Mouse (Mus musculus) heart, postnatal 0 days (tissue): Measurements from ENCODE around the gene Ntrk3. TPM values are rescaled to one million over a fixed set of nuclear protein-coding genes. Genes with fewer than 3 reads are reported as not detected.

ENCODE experiments used
- ATAC-seq: fragments of 200-750 bp; cut with Nextera tagmentation; 2 replicates; pipeline ENCODE4 v1.8.0; 2017; ENCODE audit warnings: low read depth, moderate number of reproducible peaks, moderate library complexity; ENCODE audit not compliant: insufficient read depth
- DNase-seq: peaks from one replicate; pipeline ENCODE4 v3.0.0-alpha.2; 2016; ENCODE audit warnings: low spot score
- H3K27ac ChIP-seq: fragments of 300-500 bp; sonication (generic); 2 replicates; pipeline ENCODE4 v1.5.1; 2014; ENCODE audit warnings: low read depth, mild to moderate bottlenecking
- H3K27me3 ChIP-seq: fragments of 300-500 bp; sonication (generic); 2 replicates; pipeline ENCODE4 v1.6.1; 2014; ENCODE audit warnings: low read length, mixed read lengths; ENCODE audit not compliant: control insufficient read depth, insufficient read depth
- H3K36me3 ChIP-seq: fragments of 300-500 bp; sonication (generic); replicated peaks from 2 replicates; pipeline ENCODE4 v1.6.1; 2014; ENCODE audit warnings: low read length, mixed read lengths; ENCODE audit not compliant: control insufficient read depth, insufficient read depth
- H3K4me1 ChIP-seq: fragments of 300-500 bp; sonication (generic); 2 replicates; pipeline ENCODE4 v1.6.1; 2014; ENCODE audit warnings: antibody characterized with exemption; ENCODE audit not compliant: control insufficient read depth, insufficient read depth
- H3K4me2 ChIP-seq: fragments of 300-500 bp; sonication (generic); 2 replicates; pipeline ENCODE4 v1.6.1; 2014; ENCODE audit warnings: low read depth, mild to moderate bottlenecking, low read length, moderate library complexity
- H3K4me3 ChIP-seq: fragments of 300-500 bp; sonication (generic); 2 replicates; pipeline ENCODE4 v1.5.1; 2014; ENCODE audit warnings: low read depth, low read length
- H3K9ac ChIP-seq: fragments of 300-500 bp; sonication (generic); replicated peaks from 2 replicates; pipeline ENCODE4 v1.6.1; 2014; ENCODE audit warnings: low read depth, low read length, mixed read lengths
- H3K9me3 ChIP-seq: fragments of 300-500 bp; sonication (generic); replicated peaks from 2 replicates; pipeline ENCODE4 v1.6.1; 2016; ENCODE audit warnings: low read length; ENCODE audit not compliant: control insufficient read depth
- CTCF ChIP-seq: IDR thresholded peaks from 2 replicates; pipeline ENCODE4 v1.5.1; 2016; ENCODE audit warnings: antibody characterized with exemption, control low read depth, low read depth
- EP300 ChIP-seq: IDR thresholded peaks from 2 replicates; pipeline ENCODE4 v1.6.1; 2016; ENCODE audit warnings: antibody characterized with exemption, low read depth
- WGBS: fragments of 180-500 bp; shearing (Covaris S2); extraction: QIAGEN DNeasy Blood & Tissue Kit; methylation state at CpG from one replicate; pipeline ENCODE4 v1.1.7; 2014; 5-methylcytosine and 5-hydroxymethylcytosine counted together
- polyA plus RNA-seq: library from polyadenylated mRNA; unstranded; fragments of >200 nt; fragmentation: Nextera tagmentation; extraction: Ambion mirVana; gene quantifications from 2 replicates; pipeline ENCODE4 v1.2.1, GENCODE M21; 2015
- total RNA-seq: library from RNA; depleted of rRNA; stranded (reverse); fragments of >200 nt; gene quantifications from 2 replicates; pipeline ENCODE4 v1.2.3, GENCODE M21; 2014; ENCODE audit warnings: low replicate concordance

The Ntrk3 gene
- total and polyA plus RNA-seq, 2 experiments from 2014 or later: 1.1 to 4.2 TPM

DNA sequence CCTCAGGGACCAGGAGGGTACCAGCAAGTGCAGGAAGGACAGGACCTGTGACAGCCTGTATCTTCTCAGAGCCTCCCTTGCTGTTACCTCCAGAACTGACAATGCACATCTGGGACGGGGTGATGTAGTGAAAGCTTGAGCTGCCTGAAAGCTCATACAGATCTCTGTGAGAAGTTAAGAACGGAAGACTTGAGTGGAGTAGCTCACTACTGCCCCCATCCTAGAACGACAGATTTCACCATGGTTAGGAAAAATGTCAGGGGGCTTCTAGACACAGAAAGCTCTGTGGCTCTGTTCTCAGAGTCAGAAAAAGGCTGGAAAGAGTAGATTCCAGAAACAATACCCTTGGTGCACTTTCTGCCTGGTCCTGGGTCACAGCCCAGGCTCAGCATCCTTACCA, 153.3 kb downstream of the Ntrk3 start:
- H3K27ac ChIP-seq: no peak overlapping the region
- TF ChIP-seq CTCF (no peak), EP300 (no peak)
- ATAC-seq: no peak
- no peak overlapping the region for H3K9ac ChIP-seq
- H3K36me3 ChIP-seq: no peaks in the 10 kb centered on the region
- no peak for DNase-seq
- H3K4me1 ChIP-seq: no peaks in the 10 kb centered on the region
- H3K9me3 ChIP-seq: no peaks in the 10 kb centered on the region
- 8% methylated on average over 3 of the region's 3 CpGs for WGBS
- H3K4me2 ChIP-seq: no peak overlapping the region
- H3K27me3 ChIP-seq: peaks cover 55% of the 10 kb centered on the region
- no peak overlapping the region for H3K4me3 ChIP-seq

DNA sequence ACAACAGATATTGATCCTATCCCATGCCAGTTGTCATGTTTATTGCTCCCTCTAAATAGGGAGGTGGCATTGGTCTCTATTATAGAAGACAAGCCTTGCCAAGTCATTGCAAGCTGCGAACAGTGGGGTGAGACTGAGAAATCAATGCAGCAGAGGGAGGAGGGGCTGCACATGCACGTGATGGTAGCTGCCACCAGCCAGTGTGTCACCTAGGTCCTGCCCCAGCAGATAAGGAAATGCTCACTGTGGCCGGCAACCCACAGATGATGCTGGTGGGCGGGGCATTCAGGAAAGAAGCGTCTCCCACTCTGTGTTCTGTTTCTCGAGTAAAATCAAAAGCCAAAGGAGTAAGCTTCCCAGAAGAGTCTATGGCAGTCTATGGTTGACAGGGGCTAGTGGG, 154.1 kb downstream of the Ntrk3 start:
- Histone ChIP-seq H3K4me1 (no peaks in the 10 kb centered on the region), H3K9ac (no peak overlapping the region), H3K36me3 (no peaks in the 10 kb centered on the region), H3K4me3 (no peak overlapping the region), H3K27ac (no peak overlapping the region), H3K4me2 (no peak overlapping the region), H3K27me3 (peaks cover 63% of the 10 kb centered on the region), H3K9me3 (no peaks in the 10 kb centered on the region)
- 39% methylated on average over 6 of the region's 6 CpGs for WGBS
- TF ChIP-seq EP300 (no peak), CTCF (no peak)
- ATAC-seq (no peak), DNase-seq (no peak)

DNA sequence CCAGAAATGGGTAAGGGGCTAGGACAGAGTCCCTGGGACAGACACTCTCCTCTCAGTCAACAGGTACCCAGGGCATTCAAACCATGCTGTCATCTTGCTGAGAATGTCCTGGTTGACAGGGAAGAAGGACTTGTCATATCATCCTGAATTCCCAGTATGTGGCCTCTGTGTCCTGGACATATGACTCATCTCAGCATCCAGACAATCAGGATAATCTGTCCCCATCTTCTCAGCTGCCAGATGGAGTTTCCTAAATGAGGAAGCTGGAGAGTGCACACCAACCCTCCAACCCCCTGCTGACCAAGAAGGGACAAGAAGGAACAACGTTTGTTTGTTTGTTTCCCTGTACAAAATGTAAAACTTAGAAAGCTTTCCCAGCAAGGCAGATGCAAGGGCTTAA, 156.5 kb downstream of the Ntrk3 start:
- 0 out of 2 replicates have a peak, but pooled peaks cover 6% of the 10 kb centered on the region for H3K4me1 ChIP-seq
- H3K4me3 ChIP-seq: no peak overlapping the region
- TF ChIP-seq CTCF (no peak), EP300 (no peak)
- DNase-seq (no peak), ATAC-seq (no peak)
- no peak overlapping the region for H3K9ac ChIP-seq
- H3K4me2 ChIP-seq: no peak overlapping the region
- no peak overlapping the region for H3K27ac ChIP-seq
- H3K27me3 ChIP-seq: peaks cover 85% of the 10 kb centered on the region
- H3K9me3 ChIP-seq: no peaks in the 10 kb centered on the region
- H3K36me3 ChIP-seq: no peaks in the 10 kb centered on the region
- WGBS: 13% methylated on average over 1 of the region's 1 CpGs

DNA sequence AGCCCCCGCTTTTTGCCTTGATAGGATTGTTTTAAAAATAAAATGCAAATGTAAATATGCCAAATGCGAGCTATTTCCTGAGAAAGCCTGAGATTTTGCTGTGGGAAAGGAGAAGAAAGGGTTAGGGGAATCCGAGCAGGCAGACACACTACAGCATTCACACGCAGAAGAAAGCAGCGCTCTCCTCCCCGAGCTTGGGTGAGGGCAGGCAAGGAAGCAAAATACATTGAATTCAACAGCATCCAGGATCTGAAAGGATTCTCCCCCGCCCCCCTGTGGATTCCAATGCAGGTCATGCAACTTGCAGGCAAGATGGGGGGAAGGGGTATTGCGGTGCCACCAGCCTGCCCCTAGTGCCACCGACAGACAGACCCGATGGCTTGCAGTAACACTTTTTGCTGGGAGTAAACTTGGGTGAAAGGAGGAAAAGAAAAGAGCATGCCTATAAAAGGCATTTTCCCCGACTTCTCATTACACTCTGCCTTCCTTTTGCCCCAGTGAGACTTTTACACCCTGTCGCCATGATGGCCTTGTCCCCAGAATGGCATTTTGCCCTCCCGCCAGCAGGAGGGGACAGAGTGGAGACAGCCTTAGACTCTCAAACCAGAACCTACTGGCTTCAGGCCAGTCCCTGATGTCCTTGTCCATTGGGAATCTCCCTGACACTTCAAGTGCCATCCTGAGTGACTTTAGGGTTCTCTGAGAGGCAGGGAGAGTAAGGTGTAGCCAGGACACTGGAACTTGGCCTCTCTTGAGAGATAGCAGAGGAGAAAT, 158.2 kb downstream of the Ntrk3 start:
- ATAC-seq (no peak), DNase-seq (no peak)

DNA sequence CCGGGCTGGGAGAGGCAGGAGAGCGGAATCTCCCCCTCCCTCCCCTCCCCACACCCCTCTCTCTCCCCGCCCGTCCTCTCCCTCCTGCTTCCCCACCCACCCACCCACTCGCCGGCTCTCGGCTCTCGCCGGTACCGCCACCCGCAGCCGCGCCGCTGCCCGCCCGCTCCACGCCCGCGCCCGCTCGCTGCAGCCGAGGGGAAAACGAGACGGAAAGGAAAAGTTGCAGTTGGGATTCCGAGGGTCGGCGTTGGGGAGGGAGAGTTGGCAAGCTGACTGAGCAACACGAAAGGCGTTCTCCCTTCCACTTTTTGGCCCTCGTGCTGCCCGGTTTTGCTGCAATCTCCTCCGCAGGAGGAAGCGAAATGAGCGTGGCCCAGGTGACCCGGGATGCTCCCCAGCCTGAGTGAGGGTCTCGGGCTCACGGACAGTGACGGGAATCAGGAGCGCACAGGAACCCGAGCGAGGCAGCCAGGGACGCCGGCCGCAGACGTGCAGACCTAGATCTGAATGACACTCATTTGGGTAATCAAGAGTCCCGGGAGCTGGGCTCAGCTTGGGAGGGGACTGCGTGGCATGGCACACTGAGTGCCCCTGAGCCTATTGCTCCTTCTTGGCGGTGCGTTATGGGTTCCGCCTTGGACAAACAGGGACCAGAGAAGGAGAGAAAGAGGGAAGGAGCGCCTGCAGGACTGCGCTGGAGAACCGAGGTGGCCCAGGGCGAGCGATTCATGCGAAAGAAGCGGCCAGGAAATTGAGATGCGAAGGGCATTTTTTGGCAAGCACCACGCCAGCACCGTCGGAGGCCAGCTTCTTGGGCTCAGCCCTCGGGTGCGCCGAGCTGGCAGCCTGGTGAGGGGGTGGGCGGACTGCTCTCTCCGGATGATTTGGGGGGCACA, 159.1 kb downstream of the Ntrk3 start:
- no peak for ATAC-seq
- no peak for TF ChIP-seq CTCF
- no peak for TF ChIP-seq EP300

More for the DNA sequence above, 158.2 kb downstream of the Ntrk3 start:
- no peaks in the 10 kb centered on the region for H3K36me3 ChIP-seq
- H3K4me1 ChIP-seq: 0 out of 2 replicates have a peak, but pooled peaks cover 6% of the 10 kb centered on the region
- H3K4me2 ChIP-seq: peak overlapping the region; percentile 76
- no peak overlapping the region for H3K27ac ChIP-seq
- 8% methylated on average over 13 of the region's 13 CpGs for WGBS
- peaks cover 94% of the 10 kb centered on the region for H3K27me3 ChIP-seq
- H3K9me3 ChIP-seq: no peaks in the 10 kb centered on the region
- TF ChIP-seq CTCF: peak; percentile 34
- TF ChIP-seq EP300: no peak
- peak overlapping the region; percentile 59 for H3K4me3 ChIP-seq
- no peak overlapping the region for H3K9ac ChIP-seq

More for the DNA sequence above, 159.1 kb downstream of the Ntrk3 start:
- Histone ChIP-seq H3K9me3 (no peaks in the 10 kb centered on the region), H3K4me1 (0 out of 2 replicates have a peak, but pooled peaks cover 6% of the 10 kb centered on the region), H3K4me3 (peak overlapping the region; percentile 59), H3K9ac (no peak overlapping the region; the same call in 1 of the 2 replicates), H3K27me3 (peaks cover 88% of the 10 kb centered on the region), H3K27ac (no peak overlapping the region), H3K36me3 (no peaks in the 10 kb centered on the region), H3K4me2 (peak overlapping the region; percentile 76)
- peak; percentile 19 for DNase-seq
- WGBS: under 1% methylated on average over 49 of the region's 66 CpGs
